Mouse (Mus musculus): Measurements from ENCODE around the gene Csf3. TPM values are rescaled to one million over a fixed set of nuclear protein-coding genes. Genes with fewer than 3 reads are reported as not detected.
"Not testable (repeated sequence)": the region's sequence is repeated elsewhere in the genome, so short reads cannot be mapped to it uniquely, and the experiment has no call there.

Gene Csf3
- total RNA-seq, 2 experiments from 2014 or later, result not detected

GRCm38 (mm10) chr11:98730727-98731126 is 29.7 kb downstream of the Csf3 start:
- DNase-seq, result no peak

DNA sequence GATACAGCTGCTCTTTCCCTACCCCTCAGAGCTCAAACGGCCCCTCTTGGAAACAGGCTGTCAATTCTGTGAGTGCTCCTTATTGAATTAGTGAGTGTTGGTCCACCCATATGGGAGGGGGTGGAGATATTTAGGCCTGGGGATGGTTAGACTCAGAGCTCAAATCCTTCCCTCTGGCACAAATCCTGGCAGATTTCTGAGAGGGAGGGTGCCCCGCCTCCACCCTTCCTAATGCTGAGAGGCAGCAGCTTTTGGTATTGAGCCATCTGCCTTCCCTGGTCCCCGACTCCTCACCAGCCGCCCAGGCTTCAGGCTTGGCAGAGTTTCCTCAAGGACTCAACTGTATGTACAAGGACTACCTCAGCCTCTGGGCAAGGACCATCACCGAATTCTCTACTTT is 30.1 kb downstream of the Csf3 start:
- peak; percentile 72 to 80 for DNase-seq

DNA sequence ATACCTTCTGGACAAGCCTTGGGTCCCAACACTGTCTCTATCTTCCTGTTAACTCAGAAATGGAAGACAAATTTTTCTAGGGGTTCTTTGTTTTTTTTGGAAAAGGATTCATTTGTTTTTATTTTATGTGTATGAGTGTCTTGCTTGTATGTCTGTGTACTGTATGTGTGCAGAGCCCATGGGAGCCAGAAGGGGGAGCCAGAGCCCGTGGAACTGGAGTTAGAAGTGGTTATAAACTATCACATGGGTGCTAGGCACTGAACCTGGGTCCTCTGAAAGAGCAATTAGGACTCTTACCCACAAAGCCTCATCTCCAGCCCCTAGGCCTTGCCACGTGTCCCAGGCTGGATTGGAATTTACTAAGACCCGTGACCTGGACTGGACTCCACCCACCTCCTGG is 33.0 kb downstream of the Csf3 start:
- no peak for DNase-seq

GRCm38 (mm10) chr11:98735111-98735510 is 34.0 kb downstream of the Csf3 start:
- DNase-seq, result no peak

DNA sequence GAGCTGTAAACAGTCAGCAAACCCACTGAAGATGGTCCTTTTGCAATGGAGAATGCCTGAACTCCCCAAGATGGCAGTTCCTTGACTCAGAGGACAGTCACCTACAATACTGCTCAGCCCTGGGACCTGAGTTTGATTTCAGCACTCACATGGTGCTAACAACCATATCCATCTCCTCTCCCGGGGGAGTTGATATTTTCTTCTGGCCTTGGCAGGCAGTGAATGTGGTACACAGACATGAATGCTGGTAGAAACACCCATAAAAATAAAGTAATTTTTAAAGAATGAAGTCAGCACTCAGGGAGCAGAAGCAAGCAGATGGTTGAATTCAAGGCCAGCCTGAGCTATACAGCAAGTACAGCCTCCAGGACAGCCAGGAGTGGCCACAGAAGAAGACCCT is 35.1 kb downstream of the Csf3 start:
- no peak for DNase-seq

GRCm38 (mm10) chr11:98737220-98737619 is 36.2 kb downstream of the Csf3 start:
- DNase-seq, result not testable (repeated sequence)

GRCm38 (mm10) chr11:98738428-98738911 is 37.4 kb downstream of the Csf3 start:
- DNase-seq, result no peak

GRCm38 (mm10) chr11:98738925-98739324 is 37.9 kb downstream of the Csf3 start:
- DNase-seq, result no peak

GRCm38 (mm10) chr11:98740026-98740392 is 38.9 kb downstream of the Csf3 start:
- no peak for DNase-seq

DNA sequence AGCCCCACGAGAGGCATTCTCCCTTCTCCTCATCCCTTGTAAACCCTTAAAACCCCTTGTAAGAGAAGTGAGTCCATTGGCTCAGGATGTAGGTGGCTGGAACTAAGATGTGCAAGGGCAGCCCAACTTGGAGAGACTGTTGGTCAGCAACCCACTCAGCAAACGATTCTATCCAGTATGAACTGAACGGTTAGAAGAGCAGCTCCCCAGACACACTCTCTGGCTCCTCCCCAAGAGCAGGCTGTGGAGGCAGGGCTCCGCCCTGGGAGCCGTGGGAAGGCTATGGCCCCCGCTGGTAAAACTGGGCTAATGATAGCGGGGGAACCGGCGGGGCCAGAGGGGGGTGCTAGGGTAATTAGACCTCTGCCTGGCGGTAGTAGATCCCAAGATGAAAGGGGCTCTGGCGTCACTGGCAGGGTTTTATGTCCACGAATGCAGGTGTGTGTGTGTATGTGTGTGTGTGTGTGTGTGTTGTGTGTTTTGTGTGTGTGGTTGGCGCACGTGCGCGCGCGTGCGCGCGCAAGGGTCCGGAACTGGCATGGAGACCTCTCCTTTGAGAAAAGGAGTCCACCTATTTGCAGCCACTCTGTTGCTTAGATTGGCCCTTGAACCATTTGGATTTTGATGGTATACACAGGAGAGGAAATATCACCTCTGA is 39.5 kb downstream of the Csf3 start, which contains the start of gene Thra:
Gene Thra, plus strand, starts transcription at position 246 of the 658 bp plus-strand sequence.
- DNase-seq, result peak in 1 of 2 experiments; percentile 79

GRCm38 (mm10) chr11:98741051-98741620 is 40.1 kb downstream of the Csf3 start:
- DNase-seq, result no peak

DNA sequence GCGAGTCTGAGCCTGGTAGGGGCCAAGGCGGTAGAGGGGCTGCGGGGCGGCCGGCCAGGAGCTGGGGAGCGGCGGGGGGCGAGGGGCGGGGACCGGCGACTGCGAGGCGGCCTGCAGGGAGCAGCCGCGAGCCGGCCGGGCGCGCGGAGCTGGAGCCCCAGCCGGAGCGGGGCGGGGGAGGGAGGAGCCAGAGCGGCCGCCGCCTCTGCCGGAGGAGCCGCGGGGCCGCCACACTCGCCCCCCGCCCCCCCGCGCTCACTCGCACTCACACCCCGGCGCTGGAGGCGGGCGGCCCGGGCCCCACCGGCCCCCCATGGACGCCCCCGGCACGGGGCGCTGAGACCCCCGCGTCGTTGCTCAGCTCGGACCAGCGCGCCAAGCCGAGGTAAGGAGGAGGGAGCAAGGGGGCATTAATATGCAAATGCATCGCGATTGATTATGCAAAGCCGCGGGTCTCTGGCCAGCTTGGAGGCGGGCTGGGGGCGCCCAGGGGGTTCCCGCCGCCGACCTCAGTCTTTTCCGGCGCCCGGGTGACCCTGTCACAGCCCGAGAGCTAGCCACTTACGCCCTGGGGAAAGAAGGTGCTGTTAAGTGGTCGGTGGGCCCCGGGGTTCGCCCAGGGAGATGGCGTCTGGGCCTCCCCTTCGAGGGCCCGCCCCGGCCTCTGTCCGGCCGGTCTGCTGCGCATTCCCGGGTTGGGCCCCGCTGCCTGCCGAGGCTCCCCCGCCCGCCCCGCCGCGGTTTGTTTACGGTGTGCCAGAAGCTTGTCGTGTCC is 40.7 kb downstream of the Csf3 start:
- DNase-seq, result peak in 1 of 2 experiments; percentile 81

GRCm38 (mm10) chr11:98742397-98743291 is 41.6 kb downstream of the Csf3 start:
- DNase-seq, result peak in 1 of 2 experiments; percentile 60

DNA sequence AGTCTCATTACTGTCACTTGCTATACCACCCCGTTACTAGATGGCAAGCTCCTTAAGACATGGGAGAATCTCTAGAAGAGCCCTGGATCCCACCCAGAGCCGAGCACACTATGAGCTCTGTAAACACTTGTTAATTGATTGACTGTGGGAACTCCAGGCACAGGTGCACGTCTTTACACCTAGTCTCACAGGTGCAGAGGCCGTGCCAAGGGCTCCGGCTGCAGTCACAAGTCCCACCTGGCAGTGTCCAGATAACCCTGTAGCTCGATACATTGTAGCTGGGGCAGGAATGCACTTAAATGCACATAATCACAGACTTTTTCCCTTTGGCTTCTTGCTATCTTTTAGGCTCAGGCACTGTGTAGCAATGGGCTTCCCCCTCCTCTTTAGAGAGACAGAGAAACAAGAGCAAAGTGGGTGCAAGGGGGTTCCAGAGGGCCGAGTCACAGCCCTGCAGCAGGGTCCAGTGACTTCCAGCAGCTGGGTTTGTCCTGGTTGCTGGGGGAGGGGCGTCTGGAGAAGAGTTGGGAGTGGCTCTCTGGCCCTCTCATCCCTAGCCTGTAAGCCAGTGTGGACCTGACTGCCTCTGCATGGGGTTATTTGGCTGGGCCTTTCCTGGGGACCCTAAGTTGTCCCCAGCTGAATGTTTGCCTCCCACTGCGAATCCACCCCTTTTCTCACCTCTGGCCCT is 42.7 kb downstream of the Csf3 start:
- DNase-seq, result no peak

GRCm38 (mm10) chr11:98744456-98745019 is 43.5 kb downstream of the Csf3 start:
- DNase-seq, result no peak

DNA sequence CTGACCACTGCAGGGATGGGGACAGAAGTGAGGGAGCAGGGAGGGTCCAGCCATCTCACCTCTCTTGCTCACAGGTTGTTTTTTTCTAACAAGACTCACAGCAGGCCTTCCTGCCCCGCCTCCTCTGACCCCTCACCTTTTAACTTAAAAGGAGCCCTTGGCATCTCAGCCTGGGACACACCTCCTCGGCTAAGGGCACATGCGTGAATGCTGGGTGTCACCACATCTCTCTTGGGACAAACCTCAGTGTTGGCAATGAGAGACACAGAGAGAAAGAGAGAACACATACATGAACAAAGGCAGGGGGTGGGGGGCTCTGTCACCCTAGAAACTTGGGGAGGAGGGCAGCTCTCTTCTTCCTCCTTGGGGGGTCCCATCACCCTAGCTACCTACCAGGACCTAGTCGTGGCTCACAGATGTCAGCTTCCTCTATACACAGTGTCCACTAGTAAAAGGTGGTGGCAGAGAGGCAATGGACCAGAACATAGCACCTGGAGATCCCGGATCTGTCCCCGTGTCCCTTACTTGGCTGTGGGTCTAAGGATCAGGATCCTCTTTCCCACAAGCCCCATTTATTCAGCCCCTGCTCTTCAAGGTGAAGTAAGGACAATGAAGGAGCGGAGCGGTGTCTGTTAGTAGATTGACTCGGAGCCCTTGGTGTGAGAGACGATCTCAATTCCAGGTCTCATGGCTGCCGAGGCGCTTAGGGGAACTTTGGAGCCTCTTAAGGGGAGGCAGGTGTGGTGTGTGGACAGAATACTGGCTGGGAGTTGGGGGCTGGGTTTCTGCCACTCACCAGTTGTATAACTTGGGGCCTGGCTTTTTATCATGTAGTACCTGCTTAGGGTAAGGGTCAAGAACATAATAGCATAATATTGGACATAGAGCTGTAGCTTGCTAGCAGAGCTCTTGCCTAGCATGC is 45.1 kb downstream of the Csf3 start:
- no peak for DNase-seq

GRCm38 (mm10) chr11:98746855-98747693 is 46.0 kb downstream of the Csf3 start:
- DNase-seq, result peak; percentile 91 to 92

GRCm38 (mm10) chr11:98747804-98748505 is 46.9 kb downstream of the Csf3 start:
- no peak for DNase-seq
